Mouse (Mus musculus) neural tube, embryonic 15.5 days (tissue): ENCODE data around the gene Pigm. TPM values are rescaled to one million over a fixed set of nuclear protein-coding genes. Genes with fewer than 3 reads are reported as not detected.

Source experiments
- ATAC-seq: fragments of 200-750 bp; cut with Nextera tagmentation; 2 replicates; pipeline ENCODE4 v1.8.0; 2017; ENCODE audit warnings: mild to moderate bottlenecking, moderate TSS enrichment, moderate library complexity; ENCODE audit not compliant: low FRiP score
- H3K27ac ChIP-seq: fragments of 300-500 bp; sonication (generic); replicated peaks from 2 replicates; pipeline ENCODE4 v1.5.1; 2015; ENCODE audit warnings: mild to moderate bottlenecking, inconsistent platforms
- H3K27me3 ChIP-seq: fragments of 300-500 bp; sonication (generic); replicated peaks from 2 replicates; pipeline ENCODE4 v1.6.1; 2015; ENCODE audit warnings: inconsistent platforms
- H3K36me3 ChIP-seq: fragments of 300-500 bp; sonication (generic); 2 replicates; pipeline ENCODE4 v1.6.1; 2015; ENCODE audit warnings: inconsistent platforms
- H3K4me1 ChIP-seq: fragments of 300-500 bp; sonication (generic); 2 replicates; pipeline ENCODE4 v1.6.1; 2015; ENCODE audit warnings: inconsistent platforms
- H3K4me2 ChIP-seq: fragments of 300-500 bp; sonication (generic); 2 replicates; pipeline ENCODE4 v1.6.1; 2015; ENCODE audit warnings: inconsistent platforms, mild to moderate bottlenecking, moderate library complexity
- H3K4me3 ChIP-seq: fragments of 300-500 bp; sonication (generic); replicated peaks from 2 replicates; pipeline ENCODE4 v1.5.1; 2015; ENCODE audit warnings: mild to moderate bottlenecking, inconsistent platforms
- H3K9ac ChIP-seq: fragments of 300-500 bp; sonication (generic); replicated peaks from 2 replicates; pipeline ENCODE4 v1.6.1; 2015; ENCODE audit warnings: mild to moderate bottlenecking, inconsistent platforms
- H3K9me3 ChIP-seq: fragments of 300-500 bp; sonication (generic); replicated peaks from 2 replicates; pipeline ENCODE4 v1.6.1; 2016; ENCODE audit warnings: inconsistent platforms
- WGBS: fragments of 180-500 bp; shearing (Covaris S2); methylation state at CpG from one replicate; pipeline ENCODE4 v1.1.7; 2015; ENCODE audit warnings: mixed read lengths; 5-methylcytosine and 5-hydroxymethylcytosine counted together
- polyA plus RNA-seq: library from polyadenylated mRNA; unstranded; fragments of >200 nt; fragmentation: Nextera tagmentation; extraction: Ambion mirVana; gene quantifications from 2 replicates; pipeline ENCODE4 v1.2.1, GENCODE M21; 2015

The Pigm gene
- polyA plus RNA-seq, 1 experiment from 2014 or later, result 3.7 TPM

DNA sequence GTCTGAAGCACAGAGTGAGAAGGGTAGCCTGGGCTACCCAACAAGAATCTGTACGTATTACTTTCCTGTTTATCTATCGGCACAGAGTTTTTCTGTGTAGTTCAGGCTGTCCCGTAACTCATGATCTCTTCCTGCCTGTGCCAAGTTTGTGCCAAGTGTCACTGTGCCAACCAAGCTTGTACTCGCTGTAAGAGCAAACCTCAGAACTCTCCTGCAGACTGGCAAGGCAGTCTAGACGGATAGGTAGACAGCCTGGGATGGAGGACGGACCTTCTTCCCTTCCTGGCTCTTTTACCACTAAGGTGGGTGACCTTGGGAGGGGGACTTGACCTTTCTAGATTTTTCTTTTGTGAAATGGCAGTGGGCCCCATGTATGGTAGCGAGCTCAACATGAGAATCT is 38.7 kb downstream of the Pigm start:
- WGBS, result 88% methylated on average over 7 of the region's 7 CpGs

GRCm38 (mm10) chr1:172418173-172418572 is 41.8 kb downstream of the Pigm start:
- H3K27me3 ChIP-seq, result no peaks in the 10 kb centered on the region
- no peak overlapping the region for H3K4me3 ChIP-seq
- H3K27ac ChIP-seq, result no peak overlapping the region
- no peak overlapping the region for H3K4me2 ChIP-seq
- 15% methylated on average over 6 of the region's 6 CpGs for WGBS
- no peaks in the 10 kb centered on the region for H3K9me3 ChIP-seq
- ATAC-seq, result no peak; the same call in 1 of the 2 replicates
- H3K9ac ChIP-seq, result no peak overlapping the region
- no peaks in the 10 kb centered on the region for H3K36me3 ChIP-seq
- H3K4me1 ChIP-seq, result no peaks in the 10 kb centered on the region

More for the DNA sequence above, 38.7 kb downstream of the Pigm start:
- Histone ChIP-seq H3K4me3 (no peak overlapping the region), H3K27me3 (no peaks in the 10 kb centered on the region), H3K27ac (no peak overlapping the region), H3K4me2 (no peak overlapping the region), H3K4me1 (no peaks in the 10 kb centered on the region), H3K36me3 (no peaks in the 10 kb centered on the region), H3K9me3 (no peaks in the 10 kb centered on the region), H3K9ac (no peak overlapping the region)
- ATAC-seq, result no peak

- no peak overlapping the region for H3K9ac ChIP-seq
- no peaks in the 10 kb centered on the region for H3K36me3 ChIP-seq
- H3K9me3 ChIP-seq, result no peaks in the 10 kb centered on the region
- no peak overlapping the region for H3K4me3 ChIP-seq
- no peaks in the 10 kb centered on the region for H3K4me1 ChIP-seq
- ATAC-seq, result no peak
- H3K27ac ChIP-seq, result no peak overlapping the region
- 68% methylated on average over 3 of the region's 3 CpGs for WGBS
- H3K4me2 ChIP-seq, result no peak overlapping the region
- no peaks in the 10 kb centered on the region for H3K27me3 ChIP-seq
These were observed 42.3 kb downstream of the Pigm start for GRCm38 (mm10) chr1:172418642-172419041.

GRCm38 (mm10) chr1:172420181-172420580 is 43.8 kb downstream of the Pigm start:
- Histone ChIP-seq H3K4me3 (no peak overlapping the region), H3K4me2 (no peak overlapping the region), H3K9me3 (no peaks in the 10 kb centered on the region), H3K36me3 (no peaks in the 10 kb centered on the region), H3K4me1 (no peaks in the 10 kb centered on the region), H3K27me3 (no peaks in the 10 kb centered on the region), H3K27ac (no peak overlapping the region), H3K9ac (no peak overlapping the region)
- 90% methylated on average over 6 of the region's 6 CpGs for WGBS
- no peak for ATAC-seq

- Histone ChIP-seq H3K36me3 (no peaks in the 10 kb centered on the region), H3K4me3 (no peak overlapping the region), H3K9ac (no peak overlapping the region), H3K27ac (no peak overlapping the region), H3K4me2 (no peak overlapping the region), H3K27me3 (no peaks in the 10 kb centered on the region), H3K4me1 (no peaks in the 10 kb centered on the region), H3K9me3 (no peaks in the 10 kb centered on the region)
- WGBS, result 50% methylated on average over 1 of the region's 1 CpGs
- ATAC-seq, result no peak
These were observed 47.0 kb downstream of the Pigm start for GRCm38 (mm10) chr1:172423393-172423792.

DNA sequence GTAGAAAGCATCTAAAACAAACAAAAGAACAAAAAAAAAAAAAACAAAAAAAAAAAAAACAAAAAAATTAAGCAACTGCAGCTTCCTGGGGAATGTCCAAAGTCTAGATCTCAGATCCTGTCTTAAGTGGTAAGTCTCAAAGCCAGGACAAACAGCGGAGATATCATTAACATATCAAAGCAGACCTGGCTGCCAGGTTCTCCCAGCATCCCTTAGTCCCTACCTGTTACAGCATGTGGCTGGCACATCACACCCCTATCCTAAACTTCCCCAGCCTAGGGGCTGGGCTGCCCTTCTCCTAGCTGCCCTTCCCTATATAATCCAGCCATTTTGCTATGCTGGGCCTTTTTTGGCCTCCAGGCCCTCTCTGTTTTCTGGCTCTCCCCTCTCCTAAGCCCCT is 50.1 kb downstream of the Pigm start:
- ATAC-seq, result no peak
- 50% methylated on average over 1 of the region's 1 CpGs for WGBS
- H3K9ac ChIP-seq, result no peak overlapping the region

DNA sequence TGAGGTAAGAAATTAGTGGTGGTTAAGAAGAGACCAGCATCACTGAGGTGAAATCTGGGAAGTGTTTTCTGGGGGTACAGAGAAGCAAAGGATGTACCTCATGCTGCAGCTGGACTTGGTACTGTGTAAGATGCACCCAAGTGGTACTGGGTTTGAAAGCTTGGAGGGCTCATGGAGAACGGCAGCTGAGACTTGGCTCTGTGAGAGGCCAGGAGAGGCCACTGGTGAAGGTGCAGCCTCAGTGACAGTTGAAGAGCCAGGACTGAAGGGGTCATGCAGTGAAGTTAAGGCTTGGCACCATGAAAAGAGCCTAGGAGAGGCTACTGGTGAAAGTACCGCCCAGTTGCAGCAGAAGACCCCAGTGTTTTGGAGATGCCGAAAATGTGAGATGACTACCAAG is 51.5 kb downstream of the Pigm start:
- Histone ChIP-seq H3K4me3 (no peak overlapping the region), H3K4me1 (no peaks in the 10 kb centered on the region)
- WGBS, result 93% methylated on average over 3 of the region's 3 CpGs

More for the DNA sequence above, 50.1 kb downstream of the Pigm start:
- Histone ChIP-seq H3K27ac (no peak overlapping the region), H3K27me3 (no peaks in the 10 kb centered on the region), H3K4me2 (no peak overlapping the region), H3K4me1 (no peaks in the 10 kb centered on the region), H3K36me3 (no peaks in the 10 kb centered on the region), H3K9me3 (no peaks in the 10 kb centered on the region), H3K4me3 (no peak overlapping the region)

DNA sequence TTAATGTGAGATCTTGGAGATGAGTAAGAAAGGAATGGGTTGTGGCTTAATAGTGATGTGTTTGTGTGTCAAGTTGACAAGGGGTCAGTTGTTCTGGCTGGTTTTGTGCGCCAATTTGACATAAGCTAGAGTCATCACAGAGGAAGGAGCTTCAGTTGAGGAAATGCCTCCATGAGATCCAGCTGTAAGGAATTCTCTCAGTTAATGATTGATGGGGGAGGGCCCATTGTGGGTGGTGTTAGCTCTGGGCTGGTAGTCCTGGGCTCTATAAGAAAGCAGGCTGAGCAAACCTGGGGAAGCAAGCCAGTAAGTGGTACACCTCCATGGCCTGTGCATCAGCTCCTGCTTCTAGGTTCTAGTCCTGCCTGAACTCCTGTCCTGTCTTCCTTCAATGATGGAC is 52.3 kb downstream of the Pigm start:
- Histone ChIP-seq H3K4me3 (no peak overlapping the region), H3K36me3 (no peaks in the 10 kb centered on the region), H3K4me2 (no peak overlapping the region), H3K4me1 (no peaks in the 10 kb centered on the region), H3K9ac (no peak overlapping the region), H3K9me3 (no peaks in the 10 kb centered on the region), H3K27me3 (no peaks in the 10 kb centered on the region), H3K27ac (no peak overlapping the region)
- 97% methylated on average over 1 of the region's 1 CpGs for WGBS
- no peak for ATAC-seq

More for the DNA sequence above, 51.5 kb downstream of the Pigm start:
- Histone ChIP-seq H3K27ac (no peak overlapping the region), H3K27me3 (no peaks in the 10 kb centered on the region), H3K36me3 (no peaks in the 10 kb centered on the region), H3K9ac (no peak overlapping the region), H3K4me2 (no peak overlapping the region), H3K9me3 (no peaks in the 10 kb centered on the region)
- no peak for ATAC-seq

DNA sequence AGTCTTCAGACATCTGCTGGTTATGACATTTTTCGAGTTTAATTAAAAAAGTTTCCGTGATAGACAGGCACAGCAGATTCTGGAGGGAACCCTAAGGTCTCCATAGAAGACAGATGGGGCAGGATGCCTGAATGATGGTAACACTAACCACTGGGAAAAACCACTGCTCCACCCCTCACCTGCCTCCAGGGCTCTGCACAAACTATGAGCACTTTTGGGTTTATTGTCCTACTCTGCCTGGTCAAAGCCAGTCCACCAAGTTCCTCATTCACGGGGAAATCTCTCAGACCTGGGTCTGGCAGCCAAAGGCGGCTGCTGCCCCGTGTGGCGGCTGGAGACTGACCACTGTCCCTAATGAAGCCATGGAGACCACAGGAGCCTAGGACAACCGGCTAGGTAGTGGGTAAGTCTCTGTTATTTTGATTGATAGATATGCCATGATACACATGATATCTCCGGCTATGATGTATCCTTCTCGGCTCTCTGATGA is 54.4 kb downstream of the Pigm start:
- no peak overlapping the region for H3K27ac ChIP-seq
- H3K36me3 ChIP-seq, result no peaks in the 10 kb centered on the region
- 49% methylated on average over 9 of the region's 9 CpGs for WGBS
- H3K4me3 ChIP-seq, result no peak overlapping the region
- H3K9ac ChIP-seq, result no peak overlapping the region
- no peaks in the 10 kb centered on the region for H3K9me3 ChIP-seq
- no peak for ATAC-seq
- H3K27me3 ChIP-seq, result no peaks in the 10 kb centered on the region
- no peak overlapping the region for H3K4me2 ChIP-seq
- H3K4me1 ChIP-seq, result no peaks in the 10 kb centered on the region

DNA sequence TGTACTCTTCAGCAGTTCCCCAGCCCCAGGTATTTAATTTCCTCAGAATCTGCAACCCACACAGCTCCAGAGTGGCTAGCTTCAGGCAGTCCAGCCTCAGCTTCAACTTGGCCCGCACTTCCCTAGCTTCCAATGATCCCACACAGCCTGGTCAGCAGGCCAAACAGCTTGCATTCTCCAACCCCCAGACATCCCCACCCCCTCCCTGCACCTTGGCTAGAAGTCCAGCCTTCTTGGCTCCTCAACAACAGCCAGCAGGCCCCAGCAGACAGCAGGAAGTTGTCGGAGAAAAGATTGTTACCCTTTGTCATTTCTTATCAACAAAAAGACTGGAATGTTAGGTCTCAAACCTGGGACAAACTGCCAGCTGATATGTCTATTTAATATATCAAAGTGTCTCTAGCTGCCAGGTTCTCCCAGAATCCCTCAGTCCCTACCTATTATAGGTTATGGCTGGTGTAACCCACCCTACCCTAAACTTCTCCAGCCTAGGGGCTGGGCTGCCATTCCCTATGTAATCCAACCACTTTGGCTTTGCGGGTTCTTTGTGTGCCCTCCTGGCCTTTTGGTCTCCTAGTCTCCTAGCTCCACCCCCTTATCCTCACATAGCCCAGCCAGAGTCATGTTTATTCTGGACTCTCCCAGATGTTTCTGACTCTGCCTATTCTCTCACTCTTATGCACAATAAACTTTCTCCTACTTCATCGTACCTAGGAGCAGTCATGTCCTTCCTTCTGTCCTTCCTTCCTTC is 55.7 kb downstream of the Pigm start:
- no peak overlapping the region for H3K4me2 ChIP-seq
- no peak overlapping the region for H3K27ac ChIP-seq
- H3K9me3 ChIP-seq, result no peaks in the 10 kb centered on the region
- WGBS, result 49% methylated on average over 4 of the region's 4 CpGs
- no peak overlapping the region for H3K4me3 ChIP-seq
- H3K36me3 ChIP-seq, result no peaks in the 10 kb centered on the region
- H3K27me3 ChIP-seq, result no peaks in the 10 kb centered on the region
- H3K9ac ChIP-seq, result no peak overlapping the region
- H3K4me1 ChIP-seq, result no peaks in the 10 kb centered on the region
- ATAC-seq, result no peak

GRCm38 (mm10) chr1:172432587-172432955 is 56.2 kb downstream of the Pigm start:
- Histone ChIP-seq H3K27me3 (no peaks in the 10 kb centered on the region), H3K4me2 (no peak overlapping the region), H3K4me1 (no peaks in the 10 kb centered on the region), H3K9ac (no peak overlapping the region), H3K4me3 (no peak overlapping the region), H3K27ac (no peak overlapping the region), H3K36me3 (no peaks in the 10 kb centered on the region), H3K9me3 (no peaks in the 10 kb centered on the region)
- 90% methylated on average over 3 of the region's 3 CpGs for WGBS
- ATAC-seq, result no peak

GRCm38 (mm10) chr1:172433012-172433850 is 56.9 kb downstream of the Pigm start:
- no peaks in the 10 kb centered on the region for H3K27me3 ChIP-seq
- ATAC-seq, result no peak
- no peaks in the 10 kb centered on the region for H3K9me3 ChIP-seq
- H3K27ac ChIP-seq, result no peak overlapping the region
- H3K4me2 ChIP-seq, result no peak overlapping the region
- H3K4me1 ChIP-seq, result no peaks in the 10 kb centered on the region
- 89% methylated on average over 20 of the region's 20 CpGs for WGBS
- H3K4me3 ChIP-seq, result no peak overlapping the region
- no peaks in the 10 kb centered on the region for H3K36me3 ChIP-seq
- no peak overlapping the region for H3K9ac ChIP-seq
